Mouse (Mus musculus): ENCODE data around the gene Gimap9. TPM values are rescaled to one million over a fixed set of nuclear protein-coding genes. Genes with fewer than 3 reads are reported as not detected.

The Gimap9 gene
- polyA plus RNA-seq, 1 experiment from 2014 or later, result 0.13 TPM

GRCm38 (mm10) chr6:48645660-48646308 is 30.1 kb upstream of the Gimap9 start:
- no peaks in the 10 kb centered on the region for H3K79me2 ChIP-seq (ENCODE audit: inconsistent target)
- no peak overlapping the region for H3K27ac ChIP-seq
- no peaks in the 10 kb centered on the region for H3K36me3 ChIP-seq (ENCODE audit: inconsistent target)
- WGBS (ENCODE audit: missing documents), result 6% methylated on average over 12 of the region's 12 CpGs
- H3K4me3 ChIP-seq (ENCODE audit: inconsistent target), result no peak overlapping the region

GRCm38 (mm10) chr6:48646309-48646690 is 29.6 kb upstream of the Gimap9 start:
- WGBS (ENCODE audit: missing documents), result 91% methylated on average over 4 of the region's 4 CpGs
- Histone ChIP-seq H3K4me3 (ENCODE audit: inconsistent target) (no peak overlapping the region), H3K27ac (no peak overlapping the region), H3K36me3 (ENCODE audit: inconsistent target) (no peaks in the 10 kb centered on the region), H3K79me2 (ENCODE audit: inconsistent target) (no peaks in the 10 kb centered on the region)

GRCm38 (mm10) chr6:48646995-48647394 is 28.9 kb upstream of the Gimap9 start, which contains the start of gene Gimap8:
Gene Gimap8, plus strand, starts transcription at chr6:48647234.
- WGBS (ENCODE audit: missing documents), result 14% methylated on average over 3 of the region's 3 CpGs
- H3K4me3 ChIP-seq (ENCODE audit: inconsistent target), result no peak within 1 kb of the TSS

GRCm38 (mm10) chr6:48647611-48648010 is 28.3 kb upstream of the Gimap9 start:
- H3K27ac ChIP-seq, result no peak overlapping the region
- H3K4me3 ChIP-seq (ENCODE audit: inconsistent target), result no peak overlapping the region
- H3K79me2 ChIP-seq (ENCODE audit: inconsistent target), result no peaks in the 10 kb centered on the region
- no peaks in the 10 kb centered on the region for H3K36me3 ChIP-seq (ENCODE audit: inconsistent target)
- WGBS (ENCODE audit: missing documents), result 56% methylated on average over 2 of the region's 2 CpGs

More at GRCm38 (mm10) chr6:48646995-48647394, 28.9 kb upstream of the Gimap9 start, which contains the start of gene Gimap8:
- no peaks in the 10 kb centered on the region for H3K36me3 ChIP-seq (ENCODE audit: inconsistent target)
- no peaks in the 10 kb centered on the region for H3K79me2 ChIP-seq (ENCODE audit: inconsistent target)
- no peak within 1 kb of the TSS for H3K27ac ChIP-seq

- Histone ChIP-seq H3K27ac (no peak overlapping the region), H3K36me3 (ENCODE audit: inconsistent target) (no peaks in the 10 kb centered on the region), H3K4me3 (ENCODE audit: inconsistent target) (no peak overlapping the region), H3K79me2 (ENCODE audit: inconsistent target) (no peaks in the 10 kb centered on the region)
- 94% methylated on average over 3 of the region's 4 CpGs for whole genome bisulfite sequencing (ENCODE audit: missing documents)
These were observed 27.1 kb upstream of the Gimap9 start for GRCm38 (mm10) chr6:48648779-48649178.

GRCm38 (mm10) chr6:48650041-48650440 is 25.9 kb upstream of the Gimap9 start:
- 91% methylated on average over 7 of the region's 9 CpGs for WGBS (ENCODE audit: missing documents)
- no peaks in the 10 kb centered on the region for H3K79me2 ChIP-seq (ENCODE audit: inconsistent target)
- no peak overlapping the region for H3K4me3 ChIP-seq (ENCODE audit: inconsistent target)
- H3K36me3 ChIP-seq (ENCODE audit: inconsistent target), result no peaks in the 10 kb centered on the region
- H3K27ac ChIP-seq, result no peak overlapping the region

GRCm38 (mm10) chr6:48658721-48659120 is 17.2 kb upstream of the Gimap9 start:
- no peak overlapping the region for H3K4me3 ChIP-seq (ENCODE audit: inconsistent target)
- H3K79me2 ChIP-seq (ENCODE audit: inconsistent target), result no peaks in the 10 kb centered on the region
- 80% methylated on average over 5 of the region's 5 CpGs for WGBS (ENCODE audit: missing documents)
- H3K36me3 ChIP-seq (ENCODE audit: inconsistent target), result no peaks in the 10 kb centered on the region
- no peak overlapping the region for H3K27ac ChIP-seq

GRCm38 (mm10) chr6:48664750-48665149 is 11.2 kb upstream of the Gimap9 start:
- H3K79me2 ChIP-seq (ENCODE audit: inconsistent target), result no peaks in the 10 kb centered on the region
- 77% methylated on average over 4 of the region's 4 CpGs for WGBS (ENCODE audit: missing documents)
- H3K36me3 ChIP-seq (ENCODE audit: inconsistent target), result no peaks in the 10 kb centered on the region
- no peak overlapping the region for H3K4me3 ChIP-seq (ENCODE audit: inconsistent target)
- no peak overlapping the region for H3K27ac ChIP-seq

- H3K36me3 ChIP-seq (ENCODE audit: inconsistent target), result no peaks in the 10 kb centered on the region
- no peak overlapping the region for H3K27ac ChIP-seq
- H3K79me2 ChIP-seq (ENCODE audit: inconsistent target), result no peaks in the 10 kb centered on the region
- H3K4me3 ChIP-seq (ENCODE audit: inconsistent target), result no peak overlapping the region
- WGBS (ENCODE audit: missing documents), result 98% methylated on average over 9 of the region's 9 CpGs
These were observed 10.5 kb upstream of the Gimap9 start for GRCm38 (mm10) chr6:48665471-48665870.

GRCm38 (mm10) chr6:48666159-48666586 is 9.8 kb upstream of the Gimap9 start:
- 29% methylated on average over 7 of the region's 7 CpGs for WGBS (ENCODE audit: missing documents)
- H3K27ac ChIP-seq, result no peak overlapping the region
- H3K36me3 ChIP-seq (ENCODE audit: inconsistent target), result no peaks in the 10 kb centered on the region
- H3K79me2 ChIP-seq (ENCODE audit: inconsistent target), result no peaks in the 10 kb centered on the region
- H3K4me3 ChIP-seq (ENCODE audit: inconsistent target), result no peak overlapping the region

GRCm38 (mm10) chr6:48668022-48668421 is 7.9 kb upstream of the Gimap9 start:
- no peaks in the 10 kb centered on the region for H3K79me2 ChIP-seq (ENCODE audit: inconsistent target)
- H3K27ac ChIP-seq, result no peak overlapping the region
- no peak overlapping the region for H3K4me3 ChIP-seq (ENCODE audit: inconsistent target)
- H3K36me3 ChIP-seq (ENCODE audit: inconsistent target), result no peaks in the 10 kb centered on the region

GRCm38 (mm10) chr6:48669446-48669969 is 6.4 kb upstream of the Gimap9 start:
- 86% methylated on average over 2 of the region's 2 CpGs for WGBS (ENCODE audit: missing documents)
- no peak overlapping the region for H3K4me3 ChIP-seq (ENCODE audit: inconsistent target)

GRCm38 (mm10) chr6:48674291-48675058 is 1.5 kb upstream of the Gimap9 start:
- no peaks in the 10 kb centered on the region for H3K79me2 ChIP-seq (ENCODE audit: inconsistent target)
- 88% methylated on average over 8 of the region's 9 CpGs for WGBS (ENCODE audit: missing documents)
- no peaks in the 10 kb centered on the region for H3K36me3 ChIP-seq (ENCODE audit: inconsistent target)
- H3K4me3 ChIP-seq (ENCODE audit: inconsistent target), result no peak overlapping the region
- H3K27ac ChIP-seq, result no peak overlapping the region

More at GRCm38 (mm10) chr6:48669446-48669969, 6.4 kb upstream of the Gimap9 start:
- H3K27ac ChIP-seq, result no peak overlapping the region
- H3K79me2 ChIP-seq (ENCODE audit: inconsistent target), result no peaks in the 10 kb centered on the region
- H3K36me3 ChIP-seq (ENCODE audit: inconsistent target), result no peaks in the 10 kb centered on the region

GRCm38 (mm10) chr6:48675400-48675930 is 464 bp upstream of the Gimap9 start:
- Histone ChIP-seq H3K36me3 (ENCODE audit: inconsistent target) (no peaks in the 10 kb centered on the region), H3K27ac (no peak overlapping the region), H3K4me3 (ENCODE audit: inconsistent target) (no peak overlapping the region), H3K79me2 (ENCODE audit: inconsistent target) (no peaks in the 10 kb centered on the region)
- 35% methylated on average over 9 of the region's 10 CpGs for WGBS (ENCODE audit: missing documents)

GRCm38 (mm10) chr6:48676860-48677415 is 1.0 kb downstream of the Gimap9 start:
- Histone ChIP-seq H3K79me2 (ENCODE audit: inconsistent target) (no peaks in the 10 kb centered on the region), H3K27ac (no peak overlapping the region), H3K4me3 (ENCODE audit: inconsistent target) (no peak overlapping the region), H3K36me3 (ENCODE audit: inconsistent target) (no peaks in the 10 kb centered on the region)
- 72% methylated on average over 5 of the region's 5 CpGs for WGBS (ENCODE audit: missing documents)
